Mouse (Mus musculus) c-Kit-positive CD71-negative TER-119-negative erythroid progenitor cells, embryonic 14.5 days (primary cell): ENCODE results near the gene Snx27.

Source experiments
- DNase-seq: peaks from one replicate; pipeline ENCODE4 v3.0.0-alpha.2; 2013; ENCODE audit warnings: low read depth

Snx27 gene

DNA sequence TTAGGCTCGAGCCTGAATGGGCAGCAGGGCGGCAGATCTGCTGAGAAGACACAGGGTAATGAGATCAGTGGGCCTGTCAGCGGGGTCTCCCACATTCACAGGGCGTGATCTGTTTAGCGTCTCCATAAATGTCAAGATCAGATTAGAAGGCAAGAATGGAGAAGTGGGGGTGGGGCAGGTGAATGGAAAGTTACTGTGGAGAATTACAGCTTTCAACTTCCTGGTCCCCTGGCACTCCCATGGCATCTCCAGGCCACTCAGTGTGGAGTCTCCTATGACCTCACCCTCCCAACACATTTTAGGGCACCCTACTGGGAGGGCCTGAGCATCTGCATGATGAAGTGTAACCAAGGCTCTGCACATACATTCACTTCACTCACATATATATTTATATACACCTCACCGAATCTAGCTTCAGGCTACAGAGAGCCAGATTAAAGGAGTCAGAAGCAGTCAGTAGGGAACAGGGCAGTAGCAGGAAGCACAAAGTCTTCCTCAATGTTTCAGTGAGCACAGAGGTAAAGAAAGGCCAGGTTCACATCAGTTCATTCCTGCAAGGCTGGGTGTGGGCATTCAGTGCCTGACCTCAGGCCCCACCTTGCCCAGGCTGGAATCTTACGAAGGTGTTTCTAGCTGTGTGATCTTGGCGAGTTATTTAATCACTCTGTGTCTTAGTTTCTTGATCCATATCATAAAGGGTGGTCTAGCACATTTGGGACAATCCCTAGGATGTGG, 106.0 kb downstream of the Snx27 start:
- no peak for DNase-seq

DNA sequence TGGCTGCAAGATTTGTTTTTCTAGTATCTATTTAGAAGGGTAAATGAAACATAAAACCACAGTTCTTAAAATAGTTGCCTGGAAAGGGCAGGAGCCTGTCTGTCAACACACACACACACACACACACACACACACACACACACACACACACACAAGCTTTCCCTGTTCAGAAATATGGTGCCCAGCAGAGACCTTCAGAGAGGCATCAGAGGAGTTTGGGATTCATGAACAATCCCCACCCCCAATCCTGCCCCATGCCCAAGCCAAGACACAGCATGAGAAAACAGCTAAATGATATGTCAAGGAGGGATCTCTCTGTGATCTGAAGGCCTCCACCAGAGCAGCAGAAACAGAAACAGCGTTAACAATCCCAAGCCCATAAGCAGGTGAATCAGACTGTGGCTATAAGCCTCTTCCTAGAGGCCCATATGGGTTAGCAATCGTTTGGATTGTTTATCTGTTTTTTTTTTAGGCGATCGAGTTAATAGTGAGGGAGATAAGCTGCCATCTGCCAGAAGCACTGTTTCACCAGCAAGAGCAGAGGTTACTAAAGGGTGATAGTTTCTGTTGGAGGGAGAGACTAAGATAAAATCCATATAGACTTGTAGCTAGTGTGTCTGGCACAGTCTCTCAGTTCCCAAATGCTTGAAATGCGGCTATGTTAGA, 108.8 kb downstream of the Snx27 start:
- DNase-seq = no peak

DNA sequence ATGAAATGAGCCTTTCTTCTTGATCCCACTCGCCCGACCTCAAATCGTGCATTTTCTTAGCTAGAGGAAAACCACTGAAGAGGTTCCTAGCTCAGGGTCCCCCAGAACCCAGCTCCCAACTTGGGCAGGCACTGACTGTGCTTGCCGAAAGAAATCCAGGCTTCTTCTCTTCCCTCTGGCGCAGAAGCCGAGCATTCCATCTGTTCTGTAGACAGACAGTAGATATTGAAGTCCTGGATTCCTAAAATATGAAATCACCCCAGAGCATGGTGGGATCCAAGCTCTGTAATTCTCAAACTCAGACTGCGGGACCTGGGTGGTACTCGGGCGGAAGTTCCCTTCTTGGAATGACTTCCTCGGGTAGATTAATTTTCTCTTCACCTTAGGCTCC, 109.4 kb downstream of the Snx27 start:
- no peak for DNase-seq

GRCm38 (mm10) chr3:94472447-94473114, 109.9 kb downstream of the Snx27 start:
- no peak for DNase-seq

DNA sequence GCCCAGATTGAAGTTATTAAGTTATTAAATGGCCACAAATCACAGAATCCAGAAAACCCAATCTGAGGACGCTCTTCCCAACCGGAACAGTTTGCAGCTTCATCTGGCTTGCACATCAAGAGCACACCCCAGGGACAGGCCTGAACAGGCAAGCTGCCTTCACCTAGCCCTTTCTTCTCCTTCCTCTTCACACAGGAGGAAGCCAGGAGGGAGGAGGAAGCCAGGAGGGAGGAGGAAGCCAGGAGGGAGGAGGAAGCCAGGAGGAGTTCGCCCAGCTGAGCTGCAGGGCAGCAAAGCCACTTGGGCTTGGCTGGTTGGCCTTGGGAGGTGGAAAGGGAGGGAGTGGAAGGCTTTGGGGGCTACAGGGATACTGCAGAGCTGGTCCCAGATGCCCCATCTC, 113.6 kb downstream of the Snx27 start:
- DNase-seq = no peak

DNA sequence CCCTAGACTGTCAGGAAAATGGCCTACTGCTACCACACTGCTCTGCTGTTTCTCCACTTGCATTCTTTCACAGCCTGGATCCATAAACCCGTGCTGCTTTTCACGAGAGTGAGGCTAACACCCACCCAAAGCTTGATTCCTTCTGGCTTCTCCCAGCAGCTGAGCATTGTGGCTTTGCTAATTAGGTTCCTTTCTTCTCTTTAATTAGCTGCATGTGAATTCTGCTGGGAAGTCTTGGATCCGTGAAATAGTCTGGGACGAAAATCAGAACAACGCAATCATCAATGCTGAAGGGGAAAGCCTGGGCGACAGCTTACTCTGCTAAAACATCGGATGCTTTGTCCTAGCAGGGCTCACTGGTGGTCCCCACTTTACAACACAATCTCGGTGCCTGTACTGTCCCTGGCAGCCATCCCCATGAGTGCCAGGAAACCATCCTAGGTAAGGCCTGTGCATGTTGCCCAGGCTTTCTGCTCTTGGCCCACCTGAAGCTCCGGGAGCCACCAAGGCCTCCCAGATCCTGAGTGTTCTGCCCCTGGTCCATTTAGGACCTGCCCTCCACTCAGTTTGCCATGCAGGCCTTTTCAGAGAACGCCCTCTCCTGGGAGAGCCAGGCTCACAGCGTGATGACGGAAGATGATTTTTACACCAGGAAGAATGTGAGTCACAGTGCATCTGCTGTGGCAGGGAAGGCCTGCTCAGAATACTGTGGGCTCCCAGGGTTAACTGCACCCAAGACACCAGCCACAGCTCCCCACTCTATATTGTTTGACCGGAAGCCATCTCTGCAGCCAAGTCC, 116.7 kb downstream of the Snx27 start:
- DNase-seq = no peak

GRCm38 (mm10) chr3:94463926-94464578, 118.5 kb downstream of the Snx27 start:
- no peak for DNase-seq

DNA sequence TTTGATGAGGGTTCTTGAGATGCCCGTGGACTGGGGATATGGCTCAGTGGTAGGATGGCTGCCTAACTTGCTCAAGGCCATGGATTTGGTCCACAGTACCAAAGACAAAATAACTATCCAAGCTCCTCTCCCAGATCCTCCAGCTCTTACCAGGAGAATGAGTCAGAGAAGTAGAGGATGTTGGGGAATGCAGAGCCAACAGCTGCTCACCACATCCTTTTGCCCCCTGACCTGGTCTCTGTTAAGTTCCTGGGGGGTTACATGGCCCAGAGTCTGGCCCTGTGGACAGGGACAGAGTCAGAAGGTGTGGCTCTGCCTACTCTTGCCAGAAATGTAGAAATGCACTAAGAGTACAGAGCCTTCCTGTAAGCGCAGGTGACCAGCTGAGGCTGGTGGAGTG, 122.7 kb downstream of the Snx27 start:
- no peak for DNase-seq

DNA sequence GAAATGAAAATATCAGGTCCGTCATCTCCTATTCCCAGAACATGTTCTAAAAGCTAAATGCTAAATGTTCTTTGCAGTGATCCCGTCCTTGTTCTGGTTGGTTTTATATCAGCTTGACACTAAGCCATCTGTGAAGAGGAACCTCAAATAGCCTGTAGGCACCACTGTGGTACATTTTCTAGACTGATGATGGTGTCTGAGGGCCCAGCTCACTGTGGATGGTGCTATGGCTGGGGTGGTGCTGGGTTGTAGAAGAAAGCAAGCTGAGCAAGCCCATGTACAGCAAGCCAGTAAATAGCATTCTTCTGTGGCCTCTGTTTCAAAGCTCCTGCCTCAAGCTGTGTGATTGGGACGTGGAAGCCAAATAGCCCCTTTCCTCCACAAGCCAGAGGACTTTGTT, 125.5 kb downstream of the Snx27 start:
- DNase-seq = no peak

DNA sequence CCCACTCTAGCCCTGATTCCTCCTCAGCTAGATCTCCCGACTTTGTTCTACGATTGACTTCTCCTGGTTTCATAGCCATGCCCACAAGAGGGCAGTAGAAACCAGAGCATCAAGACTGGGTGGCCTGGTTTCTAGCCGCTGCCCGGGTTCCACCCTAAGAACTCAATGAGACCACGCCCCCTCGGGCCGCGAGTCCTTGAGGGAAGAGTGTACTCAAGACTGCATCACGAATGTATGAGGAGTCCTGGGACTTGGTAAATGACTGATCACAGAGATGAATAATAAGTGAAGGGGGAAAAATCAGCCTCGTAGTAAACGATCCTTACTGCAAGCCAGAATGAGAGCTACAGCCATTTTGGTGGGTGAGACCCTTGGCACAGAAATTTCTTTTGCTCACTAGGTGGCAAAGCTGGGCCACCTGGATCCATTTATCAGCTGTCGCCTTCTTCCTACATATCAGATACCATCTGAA, 126.0 kb downstream of the Snx27 start:
- peak; percentile 95 for DNase-seq

- DNase-seq = no peak
Observed at GRCm38 (mm10) chr3:94449377-94449776, 133.1 kb downstream of the Snx27 start.
